Mouse (Mus musculus) forebrain, embryonic 12.5 days (tissue): ENCODE results near the gene Nfib. TPM values are rescaled to one million over a fixed set of nuclear protein-coding genes. Genes with fewer than 3 reads are reported as not detected.

ENCODE experiments used
- ATAC-seq: fragments of 200-750 bp; cut with Nextera tagmentation; 2 replicates; pipeline ENCODE4 v1.8.0; 2017; ENCODE audit warnings: moderate TSS enrichment; ENCODE audit not compliant: low FRiP score
- H3K27ac ChIP-seq: fragments of 300-500 bp; sonication (generic); 2 replicates; pipeline ENCODE4 v1.5.1; 2016; ENCODE audit warnings: mild to moderate bottlenecking
- H3K27me3 ChIP-seq: fragments of 300-500 bp; sonication (generic); 2 replicates; pipeline ENCODE4 v1.6.1; 2016; ENCODE audit warnings: mild to moderate bottlenecking
- H3K36me3 ChIP-seq: fragments of 300-500 bp; sonication (generic); replicated peaks from 2 replicates; pipeline ENCODE4 v1.6.1; 2016; ENCODE audit warnings: mild to moderate bottlenecking
- H3K4me1 ChIP-seq: fragments of 300-500 bp; sonication (generic); 2 replicates; pipeline ENCODE4 v1.6.1; 2016
- H3K4me2 ChIP-seq: fragments of 300-500 bp; sonication (generic); 2 replicates; pipeline ENCODE4 v1.6.1; 2016; ENCODE audit warnings: mild to moderate bottlenecking, moderate library complexity
- H3K4me3 ChIP-seq: fragments of 300-500 bp; sonication (generic); replicated peaks from 2 replicates; pipeline ENCODE4 v1.5.1; 2016; ENCODE audit warnings: mild to moderate bottlenecking
- H3K9ac ChIP-seq: fragments of 300-500 bp; sonication (generic); 2 replicates; pipeline ENCODE4 v1.6.1; 2016; ENCODE audit warnings: mild to moderate bottlenecking
- H3K9me3 ChIP-seq: fragments of 300-500 bp; sonication (generic); 2 replicates; pipeline ENCODE4 v1.6.1; 2016
- WGBS: fragments of 180-500 bp; shearing (Covaris S2); methylation state at CpG from one replicate; pipeline ENCODE4 v1.1.7; 2016; 5-methylcytosine and 5-hydroxymethylcytosine counted together
- polyA plus RNA-seq: library from polyadenylated mRNA; unstranded; fragments of >200 nt; fragmentation: Nextera tagmentation; extraction: Ambion mirVana; gene quantifications from 2 replicates; pipeline ENCODE4 v1.2.1, GENCODE M21; 2016

Gene Nfib
- polyA plus RNA-seq, 1 experiment from 2014 or later, result 103 TPM

GRCm38 (mm10) chr4:82683583-82683982 is 22.0 kb downstream of the Nfib start:
- no peak overlapping the region for H3K27ac ChIP-seq
- no peak overlapping the region for H3K9ac ChIP-seq
- WGBS, result 95% methylated on average over 6 of the region's 6 CpGs
- no peak overlapping the region for H3K4me2 ChIP-seq
- no peak overlapping the region for H3K4me3 ChIP-seq
- ATAC-seq, result no peak
- no peaks in the 10 kb centered on the region for H3K9me3 ChIP-seq
- H3K36me3 ChIP-seq, result no peaks in the 10 kb centered on the region
- H3K27me3 ChIP-seq, result no peaks in the 10 kb centered on the region
- no peaks in the 10 kb centered on the region for H3K4me1 ChIP-seq

- no peak overlapping the region for H3K27ac ChIP-seq
- H3K9ac ChIP-seq, result no peak overlapping the region
- H3K4me3 ChIP-seq, result no peak overlapping the region
- WGBS, result 95% methylated on average over 2 of the region's 2 CpGs
- no peaks in the 10 kb centered on the region for H3K4me1 ChIP-seq
- H3K27me3 ChIP-seq, result no peaks in the 10 kb centered on the region
- H3K4me2 ChIP-seq, result no peak overlapping the region
- ATAC-seq, result no peak
- no peaks in the 10 kb centered on the region for H3K36me3 ChIP-seq
- H3K9me3 ChIP-seq, result no peaks in the 10 kb centered on the region
Observed at GRCm38 (mm10) chr4:82676104-82676503, 29.4 kb downstream of the Nfib start.

DNA sequence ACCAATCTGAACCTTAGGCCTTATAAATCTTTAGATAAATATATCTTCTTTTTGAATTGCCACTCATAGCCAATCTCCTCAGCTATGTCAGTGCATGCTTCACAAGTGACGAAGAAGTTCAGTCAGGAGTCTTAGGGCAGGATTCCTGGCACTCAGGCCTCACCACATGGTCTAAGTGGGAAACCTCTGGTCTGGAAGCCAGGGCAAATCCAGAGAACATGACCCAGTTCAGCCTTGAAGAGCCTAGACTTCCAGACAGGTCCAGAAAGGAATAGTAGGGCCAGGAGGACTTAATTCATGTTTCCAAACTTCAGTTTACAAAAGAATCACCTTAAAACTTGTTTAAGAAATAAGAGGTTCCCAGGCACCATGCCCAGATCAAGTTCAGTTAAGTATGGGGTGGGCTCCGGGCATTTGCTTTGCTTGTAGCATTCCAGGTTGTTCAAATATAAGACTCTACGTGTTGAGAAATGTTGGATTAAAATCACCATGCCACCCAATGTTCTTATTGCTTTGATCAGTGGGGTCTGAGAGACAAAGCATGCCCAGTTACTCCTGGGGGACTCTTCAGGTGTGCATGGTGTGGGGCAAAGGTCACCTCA is 38.2 kb downstream of the Nfib start:
- 92% methylated on average over 3 of the region's 3 CpGs for WGBS
- no peaks in the 10 kb centered on the region for H3K9me3 ChIP-seq
- no peaks in the 10 kb centered on the region for H3K36me3 ChIP-seq
- H3K4me3 ChIP-seq, result no peak overlapping the region
- peaks cover 8% of the 10 kb centered on the region; the same call in 1 of the 2 replicates for H3K27me3 ChIP-seq
- no peak overlapping the region for H3K9ac ChIP-seq
- peaks cover 5% of the 10 kb centered on the region; the same call in 1 of the 2 replicates for H3K4me1 ChIP-seq
- no peak for ATAC-seq
- H3K4me2 ChIP-seq, result no peak overlapping the region
- H3K27ac ChIP-seq, result no peak overlapping the region

DNA sequence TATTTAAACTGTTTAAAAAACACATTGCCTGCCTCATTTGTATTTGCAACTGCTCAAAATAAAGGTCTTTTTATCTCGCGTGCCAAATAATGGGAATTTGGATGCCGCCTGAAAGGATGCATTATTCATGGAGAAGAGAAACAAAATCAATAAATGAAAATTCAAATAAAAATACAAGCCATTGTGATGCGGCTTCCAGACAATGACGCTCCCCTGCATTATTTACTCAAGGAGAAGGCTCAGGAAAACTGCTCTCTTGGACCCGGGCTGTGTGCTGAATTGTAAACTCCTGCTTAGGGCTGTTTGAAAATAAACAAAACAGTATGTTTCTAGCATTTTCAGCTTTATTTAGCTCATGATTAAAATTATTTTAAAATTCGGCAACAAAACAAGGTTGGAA is 41.1 kb downstream of the Nfib start:
- Histone ChIP-seq H3K4me3 (no peak overlapping the region), H3K9ac (no peak overlapping the region), H3K27ac (no peak overlapping the region), H3K9me3 (no peaks in the 10 kb centered on the region), H3K27me3 (peaks cover 8% of the 10 kb centered on the region; the same call in 1 of the 2 replicates), H3K4me1 (peaks cover 11% of the 10 kb centered on the region; the same call in 1 of the 2 replicates), H3K4me2 (no peak overlapping the region), H3K36me3 (no peaks in the 10 kb centered on the region)
- ATAC-seq, result no peak
- 69% methylated on average over 7 of the region's 7 CpGs for WGBS

GRCm38 (mm10) chr4:82663749-82664381 is 41.7 kb downstream of the Nfib start:
- Histone ChIP-seq H3K9me3 (no peaks in the 10 kb centered on the region), H3K27me3 (peaks cover 8% of the 10 kb centered on the region; the same call in 1 of the 2 replicates), H3K36me3 (no peaks in the 10 kb centered on the region), H3K4me2 (no peak overlapping the region), H3K4me3 (no peak overlapping the region), H3K27ac (no peak overlapping the region), H3K9ac (no peak overlapping the region), H3K4me1 (peaks cover 11% of the 10 kb centered on the region; the same call in 1 of the 2 replicates)
- WGBS, result 82% methylated on average over 6 of the region's 6 CpGs
- ATAC-seq, result 0 out of 2 replicates have a peak, but pooled peaks have one; percentile 16

DNA sequence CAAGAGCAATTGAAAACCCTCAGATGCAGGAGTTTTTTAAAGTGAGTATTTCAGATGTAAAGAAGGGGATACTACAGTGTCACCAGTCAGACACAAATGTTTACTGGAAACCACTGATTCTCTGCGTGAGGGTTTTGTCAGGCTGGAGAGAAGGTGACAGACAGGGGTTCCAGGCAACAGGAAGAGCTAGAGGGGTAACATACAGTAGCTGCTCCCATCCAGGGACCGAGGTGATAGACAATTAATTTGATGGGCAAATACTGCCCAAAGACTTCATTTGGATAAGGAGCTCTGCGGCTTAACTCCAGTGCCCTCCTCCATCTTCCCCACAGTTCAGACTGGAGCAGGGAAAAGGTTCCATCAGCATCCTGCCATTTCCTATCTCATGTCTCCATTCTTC is 42.9 kb downstream of the Nfib start:
- Histone ChIP-seq H3K4me2 (no peak overlapping the region), H3K9ac (no peak overlapping the region), H3K4me3 (no peak overlapping the region), H3K27ac (no peak overlapping the region), H3K36me3 (no peaks in the 10 kb centered on the region), H3K27me3 (peaks cover 8% of the 10 kb centered on the region; the same call in 1 of the 2 replicates), H3K4me1 (peaks cover 11% of the 10 kb centered on the region; the same call in 1 of the 2 replicates), H3K9me3 (no peaks in the 10 kb centered on the region)
- ATAC-seq, result no peak
- WGBS, result 75% methylated on average over 3 of the region's 3 CpGs

- ATAC-seq, result peak; percentile 57; the same call in 1 of the 2 replicates
- no peak overlapping the region for H3K4me3 ChIP-seq
- H3K36me3 ChIP-seq, result no peaks in the 10 kb centered on the region
- peaks cover 8% of the 10 kb centered on the region; the same call in 1 of the 2 replicates for H3K27me3 ChIP-seq
- no peaks in the 10 kb centered on the region for H3K9me3 ChIP-seq
- no peak overlapping the region for H3K4me2 ChIP-seq
- peaks cover 11% of the 10 kb centered on the region; the same call in 1 of the 2 replicates for H3K4me1 ChIP-seq
- no peak overlapping the region for H3K9ac ChIP-seq
- 29% methylated on average over 9 of the region's 9 CpGs for WGBS
- peak overlapping the region; percentile 42; the same call in 1 of the 2 replicates for H3K27ac ChIP-seq
Observed at GRCm38 (mm10) chr4:82662222-82662621, 43.3 kb downstream of the Nfib start.

- Histone ChIP-seq H3K27ac (no peak overlapping the region), H3K4me1 (peaks cover 11% of the 10 kb centered on the region; the same call in 1 of the 2 replicates), H3K4me2 (no peak overlapping the region), H3K9ac (no peak overlapping the region), H3K36me3 (no peaks in the 10 kb centered on the region), H3K27me3 (peaks cover 8% of the 10 kb centered on the region; the same call in 1 of the 2 replicates), H3K4me3 (no peak overlapping the region), H3K9me3 (no peaks in the 10 kb centered on the region)
- no peak for ATAC-seq
- 89% methylated on average over 7 of the region's 7 CpGs for WGBS
Observed at GRCm38 (mm10) chr4:82661215-82661614, 44.3 kb downstream of the Nfib start.

- H3K4me1 ChIP-seq, result 0 out of 2 replicates have a peak, but pooled peaks cover 5% of the 10 kb centered on the region
- ATAC-seq, result no peak
- 89% methylated on average over 5 of the region's 5 CpGs for WGBS
- H3K9ac ChIP-seq, result no peak overlapping the region
- no peaks in the 10 kb centered on the region for H3K36me3 ChIP-seq
- no peak overlapping the region for H3K27ac ChIP-seq
- H3K9me3 ChIP-seq, result no peaks in the 10 kb centered on the region
- no peaks in the 10 kb centered on the region for H3K27me3 ChIP-seq
- no peak overlapping the region for H3K4me3 ChIP-seq
- H3K4me2 ChIP-seq, result no peak overlapping the region
Observed at GRCm38 (mm10) chr4:82645679-82646078, 59.9 kb downstream of the Nfib start.

- Histone ChIP-seq H3K4me2 (no peak overlapping the region), H3K9me3 (no peaks in the 10 kb centered on the region), H3K4me1 (0 out of 2 replicates have a peak, but pooled peaks cover 5% of the 10 kb centered on the region), H3K36me3 (no peaks in the 10 kb centered on the region), H3K27ac (no peak overlapping the region), H3K27me3 (no peaks in the 10 kb centered on the region), H3K9ac (no peak overlapping the region), H3K4me3 (no peak overlapping the region)
- peak; percentile 60; the same call in 1 of the 2 replicates for ATAC-seq
- 63% methylated on average over 9 of the region's 9 CpGs for WGBS
Observed at GRCm38 (mm10) chr4:82644797-82645196, 60.8 kb downstream of the Nfib start.

DNA sequence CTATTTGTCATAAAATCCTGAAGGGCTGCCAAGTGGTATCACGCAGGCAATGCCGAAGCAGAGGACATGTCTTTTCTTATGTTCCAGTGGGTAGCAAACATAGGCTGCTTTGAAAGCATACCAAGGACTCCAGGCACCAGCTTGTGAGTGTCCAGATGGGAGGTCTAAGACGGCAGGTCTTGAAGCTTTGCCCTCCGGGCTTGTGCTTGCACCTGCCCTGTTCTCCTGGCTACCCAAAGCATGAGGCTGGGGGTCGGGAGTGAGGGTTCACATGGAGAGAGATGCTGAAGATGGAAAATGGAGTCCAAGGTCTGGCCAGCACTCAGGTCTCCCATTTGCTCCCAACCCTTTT is 61.8 kb downstream of the Nfib start:
- Histone ChIP-seq H3K27me3 (no peaks in the 10 kb centered on the region), H3K9ac (no peak overlapping the region), H3K27ac (no peak overlapping the region), H3K4me1 (0 out of 2 replicates have a peak, but pooled peaks cover 5% of the 10 kb centered on the region), H3K4me2 (no peak overlapping the region), H3K9me3 (no peaks in the 10 kb centered on the region), H3K4me3 (no peak overlapping the region), H3K36me3 (no peaks in the 10 kb centered on the region)
- ATAC-seq, result no peak
- 87% methylated on average over 5 of the region's 5 CpGs for whole genome bisulfite sequencing

DNA sequence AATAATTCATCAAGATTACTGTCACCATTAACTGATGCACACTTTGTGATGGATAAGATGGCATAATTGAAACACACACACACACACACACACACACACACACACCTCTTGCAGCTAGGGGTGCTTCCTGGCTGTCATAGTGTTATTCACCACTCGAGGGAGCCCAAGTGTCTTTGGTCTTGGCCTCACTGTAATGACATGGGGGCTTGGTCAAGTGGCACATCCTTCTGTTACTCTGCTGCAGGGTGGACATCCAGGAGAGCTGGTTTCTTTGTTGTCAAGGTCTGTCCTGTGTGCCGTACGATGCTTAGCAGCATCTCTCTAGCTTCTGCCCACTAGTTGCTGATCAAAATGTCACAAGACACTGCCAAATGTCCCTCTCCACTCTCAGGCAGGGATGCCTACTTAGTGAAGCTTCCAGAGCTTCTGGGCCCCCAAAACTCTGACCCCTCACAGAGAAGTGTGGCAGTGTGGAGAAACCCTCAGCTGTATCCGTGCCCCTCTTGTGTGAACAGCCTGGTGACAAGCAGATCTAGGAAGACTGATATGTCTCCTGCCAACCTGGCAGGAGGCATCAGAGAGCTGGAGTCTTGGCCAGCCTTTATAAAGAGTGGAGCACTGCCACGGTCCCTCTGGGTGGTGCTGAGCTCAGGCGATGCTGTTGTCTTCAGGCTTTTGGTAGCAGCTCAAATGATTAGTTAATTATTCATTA is 62.4 kb downstream of the Nfib start:
- peak; percentile 63; the same call in 1 of the 2 replicates for ATAC-seq
- Histone ChIP-seq H3K36me3 (no peaks in the 10 kb centered on the region), H3K4me2 (no peak overlapping the region), H3K27me3 (no peaks in the 10 kb centered on the region), H3K4me3 (no peak overlapping the region), H3K4me1 (0 out of 2 replicates have a peak, but pooled peaks cover 5% of the 10 kb centered on the region), H3K9me3 (no peaks in the 10 kb centered on the region), H3K9ac (no peak overlapping the region), H3K27ac (no peak overlapping the region)
- 65% methylated on average over 6 of the region's 6 CpGs for WGBS
